Mouse (Mus musculus) MN1 (cell line): ENCODE results near the gene Nf2.
"Not testable (repeated sequence)": the region's sequence is repeated elsewhere in the genome, so short reads cannot be mapped to it uniquely, and the experiment has no call there.

Experiments
- DNase-seq: peaks from one replicate; pipeline ENCODE4 v3.0.0-alpha.2; 2016; ENCODE audit warnings: low spot score

The Nf2 gene

GRCm38 (mm10) chr11:4837342-4837741, 12.0 kb downstream of the Nf2 start:
- no peak for DNase-seq

GRCm38 (mm10) chr11:4836755-4837154, 12.6 kb downstream of the Nf2 start:
- DNase-seq, result peak; percentile 78

GRCm38 (mm10) chr11:4835436-4835835, 13.9 kb downstream of the Nf2 start:
- no peak for DNase-seq

- no peak for DNase-seq
Observed at GRCm38 (mm10) chr11:4833295-4833939, 15.9 kb downstream of the Nf2 start.

GRCm38 (mm10) chr11:4831066-4831465, 18.3 kb downstream of the Nf2 start:
- no peak for DNase-seq

- DNase-seq, result no peak
Observed at GRCm38 (mm10) chr11:4827916-4828315, 21.4 kb downstream of the Nf2 start.

GRCm38 (mm10) chr11:4827340-4827739, 22.0 kb downstream of the Nf2 start:
- no peak for DNase-seq

GRCm38 (mm10) chr11:4826152-4826778, 23.1 kb downstream of the Nf2 start:
- DNase-seq, result peak; percentile 58

- DNase-seq, result no peak
Observed at GRCm38 (mm10) chr11:4823655-4824312, 25.6 kb downstream of the Nf2 start.

GRCm38 (mm10) chr11:4822446-4822842, 26.9 kb downstream of the Nf2 start:
- not testable (repeated sequence) for DNase-seq

GRCm38 (mm10) chr11:4821492-4822445, 27.6 kb downstream of the Nf2 start:
- peak; percentile 81 for DNase-seq

- no peak for DNase-seq
Observed at GRCm38 (mm10) chr11:4814507-4815450, 34.6 kb downstream of the Nf2 start.

GRCm38 (mm10) chr11:4808311-4808710, 41.0 kb downstream of the Nf2 start:
- DNase-seq, result no peak

- DNase-seq, result no peak
Observed at GRCm38 (mm10) chr11:4806031-4806715, 43.2 kb downstream of the Nf2 start.

GRCm38 (mm10) chr11:4804921-4805562, 44.3 kb downstream of the Nf2 start:
- DNase-seq, result no peak

- no peak for DNase-seq
Observed at GRCm38 (mm10) chr11:4803951-4804350, 45.4 kb downstream of the Nf2 start.

- no peak for DNase-seq
Observed at GRCm38 (mm10) chr11:4803426-4803825, 45.9 kb downstream of the Nf2 start.

GRCm38 (mm10) chr11:4803008-4803407, 46.3 kb downstream of the Nf2 start:
- peak; percentile 83 for DNase-seq

- not testable (repeated sequence) for DNase-seq
Observed at GRCm38 (mm10) chr11:4802401-4802800, 46.9 kb downstream of the Nf2 start.

GRCm38 (mm10) chr11:4800654-4801053, 48.7 kb downstream of the Nf2 start:
- DNase-seq, result no peak
